Mouse (Mus musculus): ENCODE data around the gene Ppp1r36. TPM values are rescaled to one million over a fixed set of nuclear protein-coding genes. Genes with fewer than 3 reads are reported as not detected.

The Ppp1r36 gene
- polyA plus RNA-seq, 1 experiment: 1.8 TPM

DNA sequence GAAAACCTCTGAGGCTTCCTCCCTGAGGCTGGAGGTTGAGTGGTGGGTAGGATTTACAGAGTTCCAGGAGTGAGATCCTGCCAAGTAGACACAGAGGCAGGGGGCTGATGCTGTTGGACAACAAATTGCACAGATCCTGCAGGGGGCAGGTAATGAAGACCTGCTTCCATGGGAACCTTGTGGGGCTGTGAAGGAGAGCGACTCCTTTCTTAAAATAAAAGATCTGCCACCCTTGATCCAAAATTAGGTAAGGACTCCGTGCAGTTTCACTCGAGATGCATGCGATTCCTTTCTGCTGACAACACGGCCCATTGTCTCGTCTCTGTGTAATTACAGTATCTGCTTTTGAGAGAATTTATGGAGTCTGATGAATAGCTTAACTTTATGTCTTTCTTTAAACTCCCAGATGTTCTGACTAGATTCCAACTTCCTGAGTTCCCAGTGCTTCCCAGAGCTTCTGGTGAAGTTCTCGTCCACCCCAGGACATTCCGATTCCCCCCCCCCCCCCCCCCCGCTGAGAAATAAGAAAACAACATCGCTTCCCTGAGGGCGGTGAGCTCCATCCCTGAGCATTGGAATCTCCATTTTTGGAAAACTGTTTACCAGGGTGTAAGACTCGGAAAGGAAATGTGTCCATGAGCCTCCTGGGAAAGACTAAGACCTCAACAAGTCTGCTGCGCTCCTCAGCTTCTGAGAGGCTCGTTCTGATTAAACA is 61.1 kb downstream of the Ppp1r36 start:
- DNase-seq: no peak
- 21% methylated on average over 14 of the region's 14 CpGs for WGBS
- Histone ChIP-seq H3K4me1 (ENCODE audit: control insufficient read depth, insufficient read depth, low read length) (no peaks in the 10 kb centered on the region; the same call in 1 of the 2 replicates), H3K4me3 (replicated peaks; ENCODE audit: extremely low read depth, low read depth, low read length) (no peak overlapping the region)
- no peak for TF ChIP-seq POLR2A (IDR thresholded peaks at IDR 0.05; ENCODE audit: borderline replicate concordance, extremely low read depth, low read depth, low read length)
- no peak for TF ChIP-seq CTCF (IDR thresholded peaks at IDR 0.05; ENCODE audit: insufficient read depth, low read length)

DNA sequence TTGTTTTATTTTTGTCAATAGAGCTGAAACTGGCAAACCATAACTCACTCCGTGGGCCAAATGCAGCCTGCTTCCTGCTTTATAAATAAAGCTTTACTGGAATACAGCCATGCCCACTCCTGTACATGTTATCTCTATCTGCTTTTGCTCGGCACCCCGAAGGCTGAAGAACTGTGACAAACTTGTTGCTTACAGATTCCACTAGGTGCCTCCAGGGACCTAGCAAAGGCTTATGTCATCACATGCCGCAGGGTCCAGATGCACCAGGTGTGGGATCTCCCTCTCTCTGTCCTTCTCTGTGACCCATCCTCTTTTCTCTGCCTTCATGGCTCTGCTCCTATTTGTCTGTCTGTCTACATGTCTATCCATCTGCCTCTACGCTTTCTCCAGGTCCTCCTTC is 61.8 kb downstream of the Ppp1r36 start:
- Histone ChIP-seq H3K4me3 (replicated peaks; ENCODE audit: extremely low read depth, low read depth, low read length) (no peak overlapping the region), H3K4me1 (ENCODE audit: control insufficient read depth, insufficient read depth, low read length) (no peaks in the 10 kb centered on the region; the same call in 1 of the 2 replicates)
- DNase-seq: no peak
- TF ChIP-seq POLR2A (IDR thresholded peaks at IDR 0.05; ENCODE audit: borderline replicate concordance, extremely low read depth, low read depth, low read length) (no peak), CTCF (IDR thresholded peaks at IDR 0.05; ENCODE audit: insufficient read depth, low read length) (no peak)
- WGBS: 38% methylated on average over 5 of the region's 5 CpGs

DNA sequence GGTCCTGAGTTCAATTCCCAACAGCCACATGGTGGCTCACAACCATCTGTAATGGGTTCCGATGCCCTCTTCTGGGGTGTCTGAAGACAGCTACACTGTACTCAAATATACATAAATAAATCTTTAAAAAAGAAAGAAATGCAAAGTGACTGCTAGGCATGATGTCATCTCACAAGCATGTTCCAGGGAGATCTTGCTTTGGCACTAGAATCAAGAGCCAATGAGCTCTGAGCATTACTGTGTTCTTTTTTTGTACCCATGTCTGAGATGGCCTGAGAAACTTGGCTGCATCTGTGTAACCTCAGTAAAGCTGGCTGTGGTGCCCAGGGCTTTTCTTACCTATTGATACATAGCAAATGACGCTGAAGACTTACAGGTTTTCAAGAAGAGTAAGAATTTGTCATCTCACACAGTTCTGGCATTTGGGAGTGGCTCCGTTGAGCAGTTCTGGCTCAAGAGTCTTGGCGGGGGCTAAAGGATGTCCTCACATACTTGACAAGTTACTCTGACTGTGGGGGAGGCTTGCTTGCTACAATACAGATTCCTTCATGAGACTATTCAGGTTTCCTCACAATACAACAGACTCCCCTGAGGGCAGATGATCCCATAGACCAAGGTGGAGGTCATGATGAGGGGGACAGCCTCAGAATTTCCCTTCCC is 62.6 kb downstream of the Ppp1r36 start:
- H3K4me1 ChIP-seq (ENCODE audit: control insufficient read depth, insufficient read depth, low read length): no peaks in the 10 kb centered on the region; the same call in 1 of the 2 replicates
- TF ChIP-seq CTCF (IDR thresholded peaks at IDR 0.05; ENCODE audit: insufficient read depth, low read length): no peak
- H3K4me3 ChIP-seq (replicated peaks; ENCODE audit: extremely low read depth, low read depth, low read length): no peak overlapping the region
- no peak for DNase-seq
- WGBS: 56% methylated on average over 4 of the region's 4 CpGs

DNA sequence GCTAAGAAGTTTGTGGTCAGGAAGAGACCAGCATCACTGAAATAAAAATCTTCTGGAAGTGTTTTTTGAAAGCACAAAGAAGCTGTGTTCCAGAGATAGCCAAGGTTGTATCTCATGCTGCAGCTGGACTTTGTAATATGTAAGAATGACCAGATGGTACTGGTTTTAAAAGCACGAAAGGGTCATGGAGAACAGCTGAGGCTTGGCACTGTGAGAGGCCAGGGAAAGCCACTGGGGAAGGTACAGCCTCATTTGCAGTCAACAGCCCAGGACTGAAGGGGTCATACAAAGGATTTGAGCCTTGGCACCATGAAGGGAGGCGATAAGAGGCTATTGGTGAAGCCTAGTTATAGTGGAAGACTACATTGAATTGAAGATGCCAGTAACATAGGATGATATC is 65.1 kb downstream of the Ppp1r36 start:
- DNase-seq: no peak
- TF ChIP-seq POLR2A (IDR thresholded peaks at IDR 0.05; ENCODE audit: borderline replicate concordance, extremely low read depth, low read depth, low read length) (no peak), CTCF (IDR thresholded peaks at IDR 0.05; ENCODE audit: insufficient read depth, low read length) (no peak)
- 91% methylated on average over 2 of the region's 2 CpGs for WGBS
- Histone ChIP-seq H3K4me3 (replicated peaks; ENCODE audit: extremely low read depth, low read depth, low read length) (no peak overlapping the region), H3K4me1 (ENCODE audit: control insufficient read depth, insufficient read depth, low read length) (no peaks in the 10 kb centered on the region; the same call in 1 of the 2 replicates)

DNA sequence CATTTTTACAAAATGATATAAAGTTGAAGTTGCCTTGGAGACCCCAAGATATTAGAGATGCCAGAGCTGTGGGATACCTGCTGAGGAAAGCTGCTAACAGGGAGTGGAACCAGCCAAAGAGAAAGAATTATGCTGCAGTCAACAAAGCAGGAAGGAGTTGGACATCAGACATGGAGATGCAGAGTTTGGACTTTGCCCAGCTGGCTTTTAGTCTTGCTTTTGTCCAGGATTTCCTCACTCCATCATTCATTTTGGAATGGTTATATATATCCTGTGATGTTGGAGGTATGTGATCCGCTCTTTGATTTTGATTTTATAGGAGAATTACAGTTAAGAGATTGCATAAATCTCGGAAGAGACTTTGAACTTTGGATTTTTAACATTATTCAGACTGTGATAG is 65.6 kb downstream of the Ppp1r36 start:
- no peak overlapping the region for H3K4me3 ChIP-seq (replicated peaks; ENCODE audit: extremely low read depth, low read depth, low read length)
- H3K4me1 ChIP-seq (ENCODE audit: control insufficient read depth, insufficient read depth, low read length): no peaks in the 10 kb centered on the region; the same call in 1 of the 2 replicates
- no peak for DNase-seq
- TF ChIP-seq CTCF (IDR thresholded peaks at IDR 0.05; ENCODE audit: insufficient read depth, low read length): no peak
- no peak for TF ChIP-seq POLR2A (IDR thresholded peaks at IDR 0.05; ENCODE audit: borderline replicate concordance, extremely low read depth, low read depth, low read length)
- WGBS: 75% methylated on average over 2 of the region's 2 CpGs

DNA sequence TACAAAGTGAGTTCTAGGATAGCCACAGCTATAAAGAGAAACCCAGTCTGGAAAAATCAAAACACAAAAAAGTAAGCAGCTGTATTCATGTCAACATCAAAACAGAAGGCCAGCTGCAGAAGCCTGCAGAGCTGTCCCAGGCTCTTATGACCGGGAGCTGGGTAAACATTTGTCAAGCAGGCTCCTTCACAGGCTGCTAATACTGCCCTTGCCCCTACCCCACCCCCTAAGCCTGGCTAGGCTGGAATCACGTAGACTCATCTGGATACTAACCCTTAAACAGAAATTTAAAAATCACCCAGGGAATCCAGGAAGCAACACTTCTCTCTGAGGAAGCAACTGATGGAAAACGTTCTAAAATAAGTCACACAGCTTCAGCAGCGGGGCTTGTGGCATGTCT is 67.5 kb downstream of the Ppp1r36 start:
- TF ChIP-seq CTCF (IDR thresholded peaks at IDR 0.05; ENCODE audit: insufficient read depth, low read length): no peak
- no peak for TF ChIP-seq POLR2A (IDR thresholded peaks at IDR 0.05; ENCODE audit: borderline replicate concordance, extremely low read depth, low read depth, low read length)
- 30% methylated on average over 4 of the region's 4 CpGs for WGBS
- no peaks in the 10 kb centered on the region for H3K4me1 ChIP-seq (ENCODE audit: control insufficient read depth, insufficient read depth, low read length)
- no peak overlapping the region for H3K4me3 ChIP-seq (replicated peaks; ENCODE audit: extremely low read depth, low read depth, low read length)
- DNase-seq: no peak

DNA sequence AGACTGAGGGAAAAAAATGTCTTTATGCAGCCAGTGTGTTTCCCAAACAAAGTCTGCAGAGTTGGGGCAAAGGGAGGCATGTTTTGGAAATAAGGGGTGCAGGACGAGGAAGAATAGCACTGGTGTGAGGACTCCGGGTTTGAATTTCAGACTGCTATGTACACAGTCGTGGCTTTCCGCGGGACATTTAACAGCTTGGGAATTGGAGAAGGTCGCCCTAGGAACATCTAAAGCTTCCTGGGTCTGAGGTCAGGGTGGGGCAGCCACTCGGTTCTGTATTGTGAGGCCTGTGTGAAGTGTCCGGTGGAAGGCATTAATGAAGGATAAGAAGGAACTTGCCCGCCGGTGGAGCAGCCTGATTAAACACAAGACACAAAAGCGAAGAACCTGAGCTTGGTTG is 68.0 kb downstream of the Ppp1r36 start:
- 34% methylated on average over 11 of the region's 11 CpGs for WGBS
- no peak for TF ChIP-seq POLR2A (IDR thresholded peaks at IDR 0.05; ENCODE audit: borderline replicate concordance, extremely low read depth, low read depth, low read length)
- no peak for TF ChIP-seq CTCF (IDR thresholded peaks at IDR 0.05; ENCODE audit: insufficient read depth, low read length)
- no peak for DNase-seq
- no peaks in the 10 kb centered on the region for H3K4me1 ChIP-seq (ENCODE audit: control insufficient read depth, insufficient read depth, low read length)
- H3K4me3 ChIP-seq (replicated peaks; ENCODE audit: extremely low read depth, low read depth, low read length): no peak overlapping the region

DNA sequence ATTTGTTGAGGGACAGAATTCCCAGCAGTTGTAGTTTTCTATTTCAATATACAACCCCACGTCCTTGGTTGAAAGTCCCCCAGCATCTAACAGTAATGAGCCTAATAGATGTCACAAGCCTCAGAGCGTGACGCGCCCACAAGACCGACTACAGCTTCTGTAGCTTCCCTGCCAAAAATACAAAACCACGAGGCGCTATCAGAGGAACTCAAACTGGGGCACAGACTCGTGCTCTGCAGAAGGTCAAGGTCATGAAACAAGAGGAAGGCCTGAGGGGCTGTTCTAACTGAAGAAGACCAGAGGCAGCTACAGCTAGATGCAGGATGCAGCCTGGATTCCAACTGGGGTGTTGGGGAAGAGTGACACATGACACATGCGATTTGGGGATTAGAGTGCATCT is 69.6 kb downstream of the Ppp1r36 start:
- no peak overlapping the region for H3K4me3 ChIP-seq (replicated peaks; ENCODE audit: extremely low read depth, low read depth, low read length)
- no peaks in the 10 kb centered on the region for H3K4me1 ChIP-seq (ENCODE audit: control insufficient read depth, insufficient read depth, low read length)
- 46% methylated on average over 9 of the region's 9 CpGs for WGBS
- TF ChIP-seq CTCF (IDR thresholded peaks at IDR 0.05; ENCODE audit: insufficient read depth, low read length) (no peak), POLR2A (IDR thresholded peaks at IDR 0.05; ENCODE audit: borderline replicate concordance, extremely low read depth, low read depth, low read length) (no peak)
- DNase-seq: no peak

Other genes with a start within 250 kb of the Ppp1r36 start
- gene Esr2, start 240.3 kb upstream of the Ppp1r36 start, polyA plus RNA-seq (2012; rRNA removed): 2.6 and 2.7 TPM in 2 replicates
- gene Tex21, start 170.8 kb upstream of the Ppp1r36 start, polyA plus RNA-seq (2012; rRNA removed): not detected in 2 replicates
- gene Mthfd1, start 162.2 kb upstream of the Ppp1r36 start, polyA plus RNA-seq (2012; rRNA removed): 69.8 and 96.2 TPM in 2 replicates
- gene Akap5, start 92.6 kb upstream of the Ppp1r36 start, polyA plus RNA-seq (2012; rRNA removed): 31.6 and 72.3 TPM in 2 replicates
- gene Zbtb25, start 47.9 kb upstream of the Ppp1r36 start, polyA plus RNA-seq (2012; rRNA removed): 6.4 and 6.8 TPM in 2 replicates
- gene Zbtb1, start 47.3 kb upstream of the Ppp1r36 start, polyA plus RNA-seq (2012; rRNA removed): 1.9 and 2.2 TPM in 2 replicates
- 16.4 and 24.0 TPM in 2 replicates for gene Hspa2, start 13.4 kb upstream of the Ppp1r36 start, polyA plus RNA-seq (2012; rRNA removed)
- gene Plekhg3, start 113.4 kb downstream of the Ppp1r36 start, polyA plus RNA-seq (2012; rRNA removed): 19.5 and 20.4 TPM in 2 replicates

Data from lung, adult 2 months (tissue).